Mouse (Mus musculus) CH12.LX (cell line): ENCODE measurements around the gene Snhg11.

Experiments used
- BHLHE40 ChIP-seq: IDR thresholded peaks from 2 replicates; pipeline ENCODE4 v1.6.1; 2011; ENCODE audit warnings: mild to moderate bottlenecking, low read depth, low read length, improper control_type of control experiment
- CTCF ChIP-seq, 2 experiments: IDR thresholded peaks in 1 of 2; conservative IDR thresholded peaks in 1 of 2; 2 replicates each; pipeline ENCODE4 v1.5.1; 2011 to 2012; ENCODE audit warnings: low read depth in 2 of 2, low read length in 2 of 2, improper control_type of control experiment in 1 of 2, inconsistent platforms in 1 of 2, mild to moderate bottlenecking in 1 of 2, moderate library complexity in 1 of 2
- EP300 ChIP-seq: IDR thresholded peaks from 2 replicates; pipeline ENCODE4 v1.6.1; 2011; ENCODE audit warnings: low read length, improper control_type of control experiment
- POLR2A ChIP-seq: IDR thresholded peaks from 2 replicates; pipeline ENCODE4 v1.6.1; 2011; ENCODE audit warnings: low read depth, mild to moderate bottlenecking, improper control_type of control experiment, low read length
- ZKSCAN1 ChIP-seq: IDR thresholded peaks from 2 replicates; pipeline ENCODE4 v1.6.1; 2012; ENCODE audit warnings: low read depth, inconsistent platforms, low read length, improper control_type of control experiment, borderline replicate concordance

- TF ChIP-seq POLR2A (no peak), CTCF (conservative IDR thresholded peaks at IDR 0.05 in 1 of 2, IDR thresholded peaks at IDR 0.05 in 1 of 2; ENCODE audit: low read depth in 2 of 2, low read length in 2 of 2) (no peak), EP300 (no peak), BHLHE40 (no peak), ZKSCAN1 (no peak)
Measured at GRCm38 (mm10) chr2:158413240-158413639, 37.8 kb downstream of the Snhg11 start.
